ENCODE assay signal across 34 mouse cellular contexts in genomic region chr17:46586327-46586726, GRCm38 (mm10). TPM values are rescaled to one million over a fixed set of nuclear protein-coding genes. Genes with fewer than 3 reads are reported as not detected.
"Had no signal": no experiment of that assay in that cellular context is flagged by ENCODE, and none has a peak within 500 bp of the region (broad histone marks: within the 10 kb centered on the region; RNA-seq: fewer than 3 reads in every experiment).

No protein-coding gene starts in this region.

- H3K27me3 ChIP-seq: heart, embryonic 12.5 days; heart, embryonic 13.5 days; heart, embryonic 15.5 days; hindbrain, embryonic 12.5 days; hindbrain, embryonic 13.5 days; hindbrain, embryonic 15.5 days; intestine, embryonic 15.5 days; kidney, embryonic 15.5 days had no signal

- H3K4me2 ChIP-seq: heart, embryonic 12.5 days; heart, embryonic 13.5 days; heart, embryonic 15.5 days; hindbrain, embryonic 12.5 days; hindbrain, embryonic 13.5 days; hindbrain, embryonic 14.5 days; hindbrain, embryonic 15.5 days; intestine, embryonic 15.5 days; kidney, embryonic 15.5 days had no signal

- H3K9me3 ChIP-seq: heart, embryonic 12.5 days; heart, embryonic 13.5 days; heart, embryonic 15.5 days; hindbrain, embryonic 10.5 days; hindbrain, embryonic 12.5 days; hindbrain, embryonic 13.5 days; hindbrain, embryonic 15.5 days; intestine, embryonic 15.5 days; kidney, embryonic 15.5 days had no signal

- H3K4me3 ChIP-seq: heart, embryonic 12.5 days; heart, embryonic 13.5 days; heart, embryonic 15.5 days; hindbrain, embryonic 10.5 days; hindbrain, embryonic 12.5 days; hindbrain, embryonic 13.5 days; hindbrain, embryonic 15.5 days; intestine, embryonic 15.5 days; kidney, embryonic 15.5 days; layer of hippocampus, adult 2 months; left cerebral cortex, adult 2 months had no signal

- H3K9ac ChIP-seq: heart, embryonic 12.5 days; heart, embryonic 13.5 days; heart, embryonic 15.5 days; hindbrain, embryonic 12.5 days; hindbrain, embryonic 13.5 days; hindbrain, embryonic 14.5 days; hindbrain, embryonic 15.5 days; intestine, embryonic 15.5 days; kidney, embryonic 15.5 days had no signal

- H3K27ac ChIP-seq: heart, embryonic 13.5 days; heart, embryonic 15.5 days; hindbrain, embryonic 10.5 days; hindbrain, embryonic 12.5 days; hindbrain, embryonic 13.5 days; hindbrain, embryonic 14.5 days; hindbrain, embryonic 15.5 days; hindbrain, postnatal 0 days; intestine, embryonic 15.5 days; kidney, embryonic 15.5 days; kidney, postnatal 0 days; layer of hippocampus, adult 2 months; left cerebral cortex, adult 2 months had no signal

- H3K4me1 ChIP-seq: heart, embryonic 12.5 days; heart, embryonic 13.5 days; heart, embryonic 15.5 days; hindbrain, embryonic 10.5 days; hindbrain, embryonic 12.5 days; hindbrain, embryonic 13.5 days; hindbrain, embryonic 15.5 days; kidney, embryonic 15.5 days had no signal

- DNase-seq: heart, postnatal 10 days; heart, postnatal 14 days; heart, postnatal 36 days; heart, postnatal 4 days; kidney, adult 11 months; kidney, adult 18-20 months; kidney, adult 2 months; kidney, adult 8-10 months; kidney, adult 9 months; kidney, postnatal 10 days; kidney, postnatal 14 days; kidney, postnatal 25 days; kidney, postnatal 36 days; kidney, postnatal 4 days; layer of hippocampus, adult 9-11 months; layer of hippocampus, postnatal 36 days had no signal

- ATAC-seq: hindbrain, embryonic 16.5 days; hindbrain, postnatal 0 days; inflammation-experienced regulatory T-cells, adult 6 months; intestine, embryonic 15.5 days; intestine, embryonic 16.5 days; intestine, postnatal 0 days had no signal

RNA-seq across cellular contexts. Expression of gene Ptk7, which starts 43.0 kb away (rescaled TPM):
- polyA plus RNA-seq: inflammation-experienced regulatory T-cells, adult 6 months had no signal
